Mouse (Mus musculus): ENCODE data around the gene Tas2r126.
"Not testable (repeated sequence)": the region's sequence is repeated elsewhere in the genome, so short reads cannot be mapped to it uniquely, and the experiment has no call there.

Gene Tas2r126

DNA sequence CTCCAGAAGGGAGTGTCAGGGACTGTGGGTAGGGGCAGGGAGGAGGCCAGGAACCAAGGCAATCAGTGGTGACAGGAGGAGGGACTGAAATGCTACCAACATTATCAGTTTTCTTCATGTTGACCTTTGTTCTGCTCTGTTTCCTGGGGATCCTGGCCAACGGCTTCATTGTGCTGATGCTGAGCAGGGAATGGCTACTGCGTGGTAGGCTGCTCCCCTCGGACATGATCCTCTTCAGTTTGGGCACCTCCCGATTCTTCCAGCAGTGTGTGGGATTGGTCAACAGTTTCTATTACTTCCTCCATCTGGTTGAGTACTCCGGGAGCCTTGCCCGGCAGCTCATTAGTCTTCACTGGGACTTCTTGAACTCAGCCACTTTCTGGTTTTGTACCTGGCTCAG lies at the start of gene Tas2r126:
Tas2r126 (plus strand) TSS at position 90 of the 400 bp plus-strand sequence.
- no peak for DNase-seq (ENCODE audit: extremely low spot score, low read depth, low spot score)

DNA sequence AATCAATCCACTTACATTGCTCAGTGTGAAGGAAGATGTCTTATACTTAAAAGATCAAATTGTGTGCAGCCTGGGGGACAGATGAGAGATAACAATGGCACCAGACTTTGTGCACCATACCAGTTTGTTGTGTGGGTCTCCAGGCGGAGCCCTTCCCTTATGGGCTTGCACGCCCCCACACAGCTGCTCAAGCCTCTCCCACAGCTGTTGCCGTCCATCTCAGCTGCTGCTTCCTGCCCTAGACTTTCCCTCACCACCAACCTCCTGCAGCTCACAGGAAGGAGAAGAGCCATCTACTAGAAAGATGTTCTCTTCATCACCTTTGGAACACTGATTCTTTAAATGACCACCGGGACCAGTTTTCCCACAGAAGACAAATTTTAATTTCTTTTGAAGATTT lies 48.7 kb upstream of the Tas2r126 start:
- DNase-seq (ENCODE audit: extremely low spot score, low read depth, low spot score), result no peak

DNA sequence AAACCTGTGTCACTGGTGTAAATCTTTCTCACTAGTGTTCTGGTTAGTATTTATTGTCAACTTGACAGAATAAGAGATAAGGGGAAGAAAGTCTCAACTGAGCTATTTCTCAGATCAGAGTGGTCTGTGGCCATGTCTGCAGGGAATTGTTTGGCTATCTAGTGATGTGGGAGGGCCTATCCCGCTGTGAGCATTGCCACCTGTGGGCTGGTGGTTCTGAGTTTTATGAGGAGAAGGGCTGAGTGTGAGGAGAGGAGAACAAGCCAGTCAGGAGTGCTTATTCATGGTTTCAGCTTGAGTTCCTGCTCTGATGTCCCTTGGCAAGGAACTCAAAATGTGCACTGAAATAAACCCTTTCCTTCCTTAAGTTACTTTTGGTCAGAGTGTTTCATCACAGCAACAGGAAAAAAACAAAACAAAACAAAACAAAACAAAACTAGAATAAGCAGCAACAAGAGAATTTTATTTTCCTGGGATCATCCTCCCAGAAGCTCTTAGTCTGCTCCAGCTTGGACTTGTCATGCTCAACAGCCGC lies 42.5 kb upstream of the Tas2r126 start:
- no peak for DNase-seq (ENCODE audit: extremely low spot score, low read depth, low spot score)

DNA sequence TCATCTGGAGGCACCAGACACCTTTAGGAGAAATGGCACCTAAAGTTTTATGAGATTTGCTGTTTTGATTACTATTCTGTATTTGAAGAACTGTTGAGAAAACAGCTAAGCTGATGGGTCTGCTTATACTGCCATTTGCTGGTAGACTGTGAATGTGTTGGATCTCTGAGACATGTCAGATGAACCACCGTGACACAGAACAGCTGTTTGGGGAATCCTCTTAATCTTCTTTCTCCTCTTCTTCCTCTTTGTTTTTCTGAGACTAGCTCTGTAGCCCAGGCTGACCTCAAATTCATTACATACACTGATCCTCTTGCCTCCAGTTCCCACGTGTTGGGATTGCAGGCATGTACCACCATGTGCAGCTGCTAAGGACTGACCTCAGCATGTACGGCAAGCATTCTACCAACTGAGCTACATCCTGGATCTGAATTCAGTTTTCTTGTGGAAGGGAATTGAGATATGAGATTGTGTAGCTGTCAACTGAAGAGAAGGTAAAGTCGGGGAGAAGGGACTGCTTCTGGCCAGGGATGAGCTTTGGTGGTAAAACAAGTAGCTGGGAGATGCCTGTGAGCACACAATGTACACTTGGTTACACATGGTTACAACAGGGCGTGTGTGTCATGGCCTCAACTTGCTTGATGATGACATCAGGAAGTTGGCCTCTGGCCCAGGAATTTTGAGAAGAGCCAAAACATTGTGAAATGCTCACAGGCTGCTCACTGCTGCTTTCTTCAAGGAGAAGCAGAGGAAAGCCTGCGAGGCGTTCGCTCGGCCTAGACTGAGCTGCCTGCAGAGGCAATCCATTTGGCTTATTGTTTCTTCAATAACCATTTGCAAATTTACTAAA lies 38.1 kb upstream of the Tas2r126 start:
- no peak for DNase-seq (ENCODE audit: extremely low spot score, low read depth, low spot score)

DNA sequence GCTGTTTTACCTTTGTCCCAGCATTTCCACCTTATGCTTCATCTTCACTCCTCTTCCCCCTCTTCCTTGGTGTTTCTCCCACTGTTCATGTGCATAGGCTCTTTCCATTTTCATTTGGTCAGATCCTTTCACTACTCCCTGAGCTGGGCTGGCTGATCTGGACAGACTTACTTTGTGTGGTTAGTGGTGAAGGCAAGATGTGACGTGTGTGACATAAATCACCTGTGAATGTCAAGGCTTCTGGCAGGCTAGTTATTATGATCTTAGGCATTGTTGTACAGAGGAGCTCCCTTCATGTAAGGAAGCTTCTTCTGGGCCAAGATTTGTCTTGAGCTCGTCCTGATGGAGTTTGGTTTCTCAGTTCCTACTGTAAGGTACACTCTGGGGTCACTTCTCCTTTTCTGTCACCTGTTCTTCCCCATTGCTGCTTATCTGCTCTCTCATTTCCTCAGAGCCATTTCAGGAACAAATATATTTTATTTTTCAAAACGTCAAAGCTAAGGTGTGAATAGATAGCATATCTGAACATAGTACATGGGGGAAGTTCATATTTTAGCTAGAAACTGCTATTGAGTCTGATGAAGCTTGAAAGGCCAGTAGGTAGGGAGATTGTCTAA lies 37.2 kb upstream of the Tas2r126 start:
- no peak for DNase-seq (ENCODE audit: extremely low spot score, low read depth, low spot score)

- DNase-seq (ENCODE audit: extremely low spot score, low read depth, low spot score), result no peak
Observed at GRCm38 (mm10) chr6:42398285-42398684, 36.0 kb upstream of the Tas2r126 start.

- no peak for DNase-seq (ENCODE audit: extremely low spot score, low read depth, low spot score)
Observed at GRCm38 (mm10) chr6:42398998-42399397, 35.3 kb upstream of the Tas2r126 start.

DNA sequence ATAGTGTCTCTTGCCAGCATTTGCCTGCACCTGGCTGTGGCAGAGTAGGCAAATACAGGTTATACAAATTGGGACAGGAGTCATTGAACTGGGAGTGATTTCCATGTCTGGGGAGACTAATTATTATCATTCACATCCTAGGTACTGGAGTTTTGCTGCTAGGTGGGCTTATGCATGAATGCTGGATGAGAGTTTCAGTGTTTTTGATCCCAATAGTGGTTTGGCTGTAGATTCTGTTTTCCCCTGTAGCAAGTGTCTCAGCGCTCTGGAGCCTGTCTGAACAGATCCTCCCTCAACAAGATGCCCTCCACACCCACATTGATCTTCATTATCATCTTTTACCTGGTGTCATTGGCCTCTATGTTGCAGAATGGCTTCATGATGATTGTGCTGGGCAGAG lies 34.4 kb upstream of the Tas2r126 start, which contains the start of gene Tas2r143:
Tas2r143 (plus strand) TSS at position 301 of the 400 bp plus-strand sequence.
- DNase-seq (ENCODE audit: extremely low spot score, low read depth, low spot score), result no peak

DNA sequence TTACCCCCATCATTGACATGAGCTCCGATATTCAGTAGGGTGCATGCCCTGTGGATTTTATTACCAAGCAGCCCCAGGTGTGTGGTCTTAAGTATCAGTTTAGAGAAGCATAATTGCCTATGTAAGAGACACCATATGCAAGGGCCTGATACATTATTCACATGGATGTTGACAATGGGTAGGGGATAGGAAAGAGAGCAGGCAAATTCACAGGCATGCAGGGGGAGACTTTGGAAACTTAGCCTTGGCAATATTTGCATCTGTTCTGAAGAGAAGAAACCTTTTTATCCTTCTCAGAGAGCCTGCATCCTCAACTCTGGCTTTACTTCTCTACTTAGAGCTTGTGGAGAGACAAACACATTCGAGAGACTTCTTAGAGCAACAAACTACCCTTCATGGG lies 29.2 kb upstream of the Tas2r126 start, which contains the start of gene Tas2r135:
Tas2r135 (plus strand) TSS at position 301 of the 400 bp plus-strand sequence.
- DNase-seq (ENCODE audit: extremely low spot score, low read depth, low spot score), result no peak

GRCm38 (mm10) chr6:42419443-42419842 lies 14.9 kb upstream of the Tas2r126 start:
- no peak for DNase-seq (ENCODE audit: extremely low spot score, low read depth, low spot score)

GRCm38 (mm10) chr6:42421439-42421838 lies 12.9 kb upstream of the Tas2r126 start:
- no peak for DNase-seq (ENCODE audit: extremely low spot score, low read depth, low spot score)

- no peak for DNase-seq (ENCODE audit: extremely low spot score, low read depth, low spot score)
Observed at GRCm38 (mm10) chr6:42424472-42424871, 9.9 kb upstream of the Tas2r126 start.

- DNase-seq (ENCODE audit: extremely low spot score, low read depth, low spot score), result no peak
Observed at GRCm38 (mm10) chr6:42426337-42426736, 8.0 kb upstream of the Tas2r126 start.

DNA sequence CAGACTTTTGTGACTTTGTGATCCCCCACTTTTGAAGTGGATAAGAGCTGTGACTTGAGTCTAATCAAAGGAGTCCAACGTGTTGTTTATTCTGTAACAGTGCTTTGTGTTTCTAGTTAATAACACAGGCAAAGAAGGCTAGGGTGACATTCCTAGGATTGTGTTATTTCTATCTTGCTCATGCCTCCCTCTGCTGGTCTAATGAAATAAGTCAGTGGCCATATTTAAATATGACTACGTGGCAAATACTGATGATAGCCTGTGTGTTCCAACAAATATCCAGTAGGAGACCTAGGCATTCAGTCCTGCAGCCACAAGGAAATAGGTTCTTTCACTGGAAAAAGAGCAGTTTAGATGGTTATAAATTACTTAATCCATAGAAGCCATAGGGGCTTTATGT lies 781 bp upstream of the Tas2r126 start:
- no peak for DNase-seq (ENCODE audit: extremely low spot score, low read depth, low spot score)

DNA sequence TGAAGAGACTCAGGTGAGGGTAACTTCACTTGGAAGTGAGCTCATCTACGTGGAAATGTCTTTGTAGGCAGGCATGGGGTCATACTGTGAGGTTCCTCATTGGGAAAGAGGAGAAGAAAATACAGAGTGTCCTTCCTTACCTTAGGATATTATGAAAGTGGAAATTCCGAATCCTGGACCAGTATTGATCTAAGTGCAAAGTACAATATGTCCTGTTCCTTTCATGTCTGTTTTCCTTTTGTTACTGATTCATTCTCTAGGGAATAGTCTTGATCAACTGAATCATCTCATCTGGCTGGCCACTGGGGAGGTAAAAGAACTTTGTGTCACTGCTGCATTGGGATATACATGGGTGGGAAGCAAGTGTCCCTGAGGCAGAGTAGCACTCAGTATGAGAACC lies 1.2 kb downstream of the Tas2r126 start:
- no peak for DNase-seq (ENCODE audit: extremely low spot score, low read depth, low spot score)

DNA sequence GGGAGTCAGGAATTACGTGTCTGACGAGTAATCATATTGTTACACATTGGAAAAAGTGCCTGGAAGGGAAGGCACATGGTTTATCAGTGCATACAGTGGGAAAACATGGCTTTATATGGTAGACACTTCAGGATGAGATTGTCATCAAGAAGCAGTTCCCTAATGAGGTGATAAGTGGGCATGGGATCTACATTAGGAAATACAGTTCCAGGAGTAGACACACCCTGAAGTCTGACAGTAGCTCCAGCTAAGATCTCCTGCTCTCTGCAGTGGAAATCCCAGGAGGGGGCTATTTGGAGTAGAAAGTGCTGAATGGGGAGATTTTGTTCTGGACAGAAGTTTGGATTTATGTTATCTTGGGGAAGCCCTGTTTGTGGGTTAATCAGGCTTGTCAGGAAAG lies 7.1 kb downstream of the Tas2r126 start:
- no peak for DNase-seq (ENCODE audit: extremely low spot score, low read depth, low spot score)

- no peak for DNase-seq (ENCODE audit: extremely low spot score, low read depth, low spot score)
Observed at GRCm38 (mm10) chr6:42444491-42444890, 10.2 kb downstream of the Tas2r126 start.

DNA sequence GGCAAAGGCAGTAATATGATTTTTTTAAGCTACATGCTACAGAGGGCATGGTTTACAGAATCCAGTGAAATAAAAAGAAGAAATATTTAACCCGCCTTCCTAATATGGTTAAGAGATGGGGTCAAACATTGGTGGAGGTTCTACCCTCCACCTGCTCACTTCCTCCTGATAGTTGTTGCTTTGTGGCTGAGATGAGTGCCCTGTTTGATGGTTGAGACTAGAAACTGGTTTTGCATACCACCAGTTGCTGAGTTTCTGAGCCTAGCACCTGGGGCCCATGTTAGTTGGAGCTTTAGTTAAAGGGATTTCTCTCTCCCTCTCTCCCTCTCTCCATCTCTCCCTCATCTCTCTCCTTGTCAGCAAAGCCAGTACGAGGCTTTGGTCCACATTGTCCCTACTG lies 13.0 kb downstream of the Tas2r126 start:
- DNase-seq (ENCODE audit: extremely low spot score, low read depth, low spot score), result no peak

GRCm38 (mm10) chr6:42465096-42465495 lies 30.8 kb downstream of the Tas2r126 start, which contains the start of gene Olfr458:
TSS of gene Olfr458 (minus strand) at chr6:42465196.
- DNase-seq (ENCODE audit: extremely low spot score, low read depth, low spot score), result no peak

- DNase-seq (ENCODE audit: extremely low spot score, low read depth, low spot score), result no peak
Observed at GRCm38 (mm10) chr6:42470542-42470941, 36.2 kb downstream of the Tas2r126 start.

- not testable (repeated sequence) for DNase-seq (ENCODE audit: extremely low spot score, low read depth, low spot score)
Observed at GRCm38 (mm10) chr6:42471298-42471697, 37.0 kb downstream of the Tas2r126 start.

DNA sequence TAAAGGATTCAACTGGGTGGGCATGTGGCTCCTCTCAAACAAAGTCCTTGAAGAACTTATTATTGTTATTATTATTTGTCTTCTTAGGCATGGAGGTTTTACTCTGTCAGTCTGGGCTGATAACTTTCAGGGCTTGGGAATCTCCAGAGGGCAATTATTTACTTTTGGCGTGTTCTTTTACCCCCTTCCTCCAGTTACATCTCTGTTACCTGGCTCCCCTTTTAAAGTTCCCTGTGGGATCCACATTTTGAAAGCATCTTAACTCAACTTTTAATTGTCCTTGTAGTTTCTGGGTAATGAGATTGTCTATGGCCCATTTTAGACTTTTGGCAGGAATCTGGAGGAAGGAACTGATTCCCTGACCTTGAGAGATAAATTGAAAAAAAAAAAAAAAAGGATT lies 41.9 kb downstream of the Tas2r126 start, which contains the start of gene Olfr457:
Olfr457 (minus strand) TSS at position 101 of the 400 bp plus-strand sequence.
- no peak for DNase-seq (ENCODE audit: extremely low spot score, low read depth, low spot score)
